Mouse (Mus musculus) layer of hippocampus, adult 8-10 months (tissue): ENCODE measurements around the gene Mmel1. TPM values are rescaled to one million over a fixed set of nuclear protein-coding genes. Genes with fewer than 3 reads are reported as not detected.

ENCODE experiments used
- DNase-seq, 2 experiments: peaks; one replicate each; pipeline ENCODE4 v3.0.0; 2022; ENCODE audit warnings: low spot score in 2 of 2
- total RNA-seq, 4 experiments: library from RNA; stranded (reverse); gene quantifications; 2 replicates each; pipeline ENCODE4 v1.2.4; 2022

Gene Mmel1
- total RNA-seq, 4 experiments from 2014 or later = 0.25 to 0.73 (median 0.41) TPM

- DNase-seq = peak in 1 of 2 experiments; percentile 1
These were observed 5.9 kb upstream of the Mmel1 start for GRCm38 (mm10) chr4:154863436-154863935.

- peak; percentile 86 for DNase-seq
These were observed 5.1 kb upstream of the Mmel1 start for GRCm38 (mm10) chr4:154864271-154864771.

- DNase-seq = peak in 1 of 2 experiments; percentile 2
These were observed 4.2 kb upstream of the Mmel1 start for GRCm38 (mm10) chr4:154864961-154865760.

GRCm38 (mm10) chr4:154866391-154866790 is 3.0 kb upstream of the Mmel1 start:
- DNase-seq = no peak

- no peak for DNase-seq
These were observed 2.1 kb upstream of the Mmel1 start for GRCm38 (mm10) chr4:154867257-154867656.

GRCm38 (mm10) chr4:154870721-154871120 is 1.3 kb downstream of the Mmel1 start:
- no peak for DNase-seq

GRCm38 (mm10) chr4:154871757-154872251 is 2.4 kb downstream of the Mmel1 start:
- no peak for DNase-seq

- no peak for DNase-seq
These were observed 3.8 kb downstream of the Mmel1 start for GRCm38 (mm10) chr4:154873186-154873585.

GRCm38 (mm10) chr4:154877864-154878548 is 8.6 kb downstream of the Mmel1 start:
- DNase-seq = peak; percentile 85 to 90

GRCm38 (mm10) chr4:154880730-154881129 is 11.3 kb downstream of the Mmel1 start:
- no peak for DNase-seq

GRCm38 (mm10) chr4:154882014-154882659 is 12.8 kb downstream of the Mmel1 start:
- DNase-seq = no peak

- no peak for DNase-seq
These were observed 16.0 kb downstream of the Mmel1 start for GRCm38 (mm10) chr4:154885416-154885815.

GRCm38 (mm10) chr4:154886876-154887592 is 17.6 kb downstream of the Mmel1 start:
- DNase-seq = no peak

- no peak for DNase-seq
These were observed 18.3 kb downstream of the Mmel1 start for GRCm38 (mm10) chr4:154887593-154888250.

GRCm38 (mm10) chr4:154890887-154891286 is 21.5 kb downstream of the Mmel1 start:
- DNase-seq = no peak

- DNase-seq = no peak
These were observed 26.2 kb downstream of the Mmel1 start for GRCm38 (mm10) chr4:154895549-154895948.

- DNase-seq = no peak
These were observed 28.5 kb downstream of the Mmel1 start for GRCm38 (mm10) chr4:154897676-154898465.

GRCm38 (mm10) chr4:154898506-154899446 is 29.4 kb downstream of the Mmel1 start, which contains the start of gene Fam213b:
TSS of gene Fam213b (minus strand) at chr4:154899135.
- peak; percentile 76 to 79 for DNase-seq
